In genomic region chr1:171281528-171281923, GRCm38 (mm10) we compare ENCODE assay signal across 8 mouse cellular contexts. TPM values are rescaled to one million over a fixed set of nuclear protein-coding genes. Genes with fewer than 3 reads are reported as not detected.
DNase-seq lines count a peak whose midpoint lies in the region; ATAC-seq and TF ChIP-seq lines count a peak whose summit lies in the region.

No protein-coding gene starts in this region.

- peak overlapping the region; percentile 59 to 92 (median 70) for H3K4me3 ChIP-seq in CH12.LX (replicated peaks in 1 of 3; ENCODE audit: low read depth in 2 of 3, low read length in 2 of 3, poor library complexity in 1 of 3)
- peak overlapping the region; percentile 72 for H3K4me3 ChIP-seq in embryonic facial prominence, embryonic 15.5 days (replicated peaks)
- H3K4me3 ChIP-seq in heart, embryonic 14.5 days (ENCODE audit: control insufficient read depth in 1 of 2, insufficient read depth in 1 of 2, low read depth in 1 of 2, low read length in 2 of 2), result peak overlapping the region; percentile 61 to 76
- H3K4me3 ChIP-seq in liver, embryonic 14.5 days (ENCODE audit: insufficient read depth in 1 of 2, low read depth in 2 of 2, low read length in 2 of 2), result peak overlapping the region; percentile 66 to 93
- peak overlapping the region; percentile 41 for H3K4me3 ChIP-seq in neural tube, embryonic 12.5 days
- peak overlapping the region; percentile 96 for H3K4me3 ChIP-seq in testis, adult 2 months (ENCODE audit: control insufficient read depth, low read depth, low read length)

- TF ChIP-seq POLR2A in CH12.LX (IDR thresholded peaks at IDR 0.05; ENCODE audit: low read depth, low read length), result no peak
- TF ChIP-seq POLR2A in testis, adult 2 months (IDR thresholded peaks at IDR 0.05; ENCODE audit: control insufficient read depth, low read depth, low read length), result no peak

- TF ChIP-seq CTCF in CH12.LX (conservative IDR thresholded peaks at IDR 0.05 in 1 of 2, IDR thresholded peaks at IDR 0.05 in 1 of 2; ENCODE audit: low read depth in 2 of 2, low read length in 2 of 2), result peak; percentile 65 to 77
- TF ChIP-seq CTCF in liver, embryonic 14.5 days (IDR thresholded peaks at IDR 0.05; ENCODE audit: low read depth), result peak; percentile 88
- TF ChIP-seq CTCF in testis, adult 2 months (IDR thresholded peaks at IDR 0.05; ENCODE audit: control insufficient read depth, insufficient read depth, insufficient replicate concordance, low read depth, low read length), result peak; percentile 48; the same call in 1 of the 2 replicates

- H3K27ac ChIP-seq in CH12.LX (ENCODE audit: insufficient read depth, low read depth), result peak overlapping the region; percentile 58
- H3K27ac ChIP-seq in embryonic facial prominence, embryonic 15.5 days (replicated peaks), result peak overlapping the region; percentile 93
- peak overlapping the region; percentile 78 to 89 for H3K27ac ChIP-seq in heart, embryonic 14.5 days (replicated peaks in 1 of 2; ENCODE audit: control insufficient read depth in 1 of 2, insufficient read depth in 1 of 2, low read depth in 2 of 2, low read length in 2 of 2)
- peak overlapping the region; percentile 96 for H3K27ac ChIP-seq in liver, embryonic 14.5 days
- peak overlapping the region; percentile 59 for H3K27ac ChIP-seq in neural tube, embryonic 12.5 days
- H3K27ac ChIP-seq in testis, adult 2 months (ENCODE audit: control insufficient read depth, insufficient read depth, low read depth, low read length), result peak overlapping the region; percentile 95

- dilution Hi-C loops in CH12.LX (cut with MboI; ENCODE audit: extremely low pct_ligation_motif_present, extremely low pct_unique_long_range_greater_than_20kb, low sequenced_read_pairs), result no loop called here

- H3K4me2 ChIP-seq in CH12.LX (ENCODE audit: insufficient read depth, low read depth, poor library complexity, severe bottlenecking), result peak overlapping the region; percentile 70
- H3K4me2 ChIP-seq in embryonic facial prominence, embryonic 15.5 days (replicated peaks), result peak overlapping the region; percentile 84
- H3K4me2 ChIP-seq in heart, embryonic 14.5 days (ENCODE audit: low read length), result peak overlapping the region; percentile 92
- H3K4me2 ChIP-seq in liver, embryonic 14.5 days (ENCODE audit: low read depth), result peak overlapping the region; percentile 78
- peak overlapping the region; percentile 76 for H3K4me2 ChIP-seq in neural tube, embryonic 12.5 days (replicated peaks)

- peaks cover 0 to 31% of the 10 kb centered on the region in 2 experiments; a peak in 2 of 4 replicates for H3K4me1 ChIP-seq in CH12.LX (ENCODE audit: control insufficient read depth in 1 of 2, insufficient read depth in 2 of 2)
- peaks cover 30% of the 10 kb centered on the region for H3K4me1 ChIP-seq in embryonic facial prominence, embryonic 15.5 days
- H3K4me1 ChIP-seq in heart, embryonic 14.5 days (ENCODE audit: control insufficient read depth in 2 of 2, insufficient read depth in 2 of 2, low read length in 2 of 2), result peaks cover 6 to 20% of the 10 kb centered on the region in 2 experiments
- peaks cover 8 to 13% of the 10 kb centered on the region in 2 experiments; a peak in 3 of 4 replicates for H3K4me1 ChIP-seq in liver, embryonic 14.5 days (replicated peaks; ENCODE audit: control insufficient read depth in 2 of 2, insufficient read depth in 2 of 2, low read length in 1 of 2)
- H3K4me1 ChIP-seq in neural tube, embryonic 12.5 days, result peaks cover 31% of the 10 kb centered on the region
- peaks cover 28% of the 10 kb centered on the region for H3K4me1 ChIP-seq in testis, adult 2 months (ENCODE audit: control insufficient read depth, insufficient read depth, low read length)

- peaks cover 41 to 72% of the 10 kb centered on the region in 2 experiments for H3K36me3 ChIP-seq in CH12.LX (replicated peaks in 1 of 2; ENCODE audit: control insufficient read depth in 1 of 2, insufficient read depth in 1 of 2, low read length in 1 of 2)
- peaks cover 63% of the 10 kb centered on the region for H3K36me3 ChIP-seq in embryonic facial prominence, embryonic 15.5 days
- peaks cover 69% of the 10 kb centered on the region for H3K36me3 ChIP-seq in heart, embryonic 14.5 days (ENCODE audit: control insufficient read depth, insufficient read depth, low read length)
- peaks cover 54% of the 10 kb centered on the region for H3K36me3 ChIP-seq in liver, embryonic 14.5 days (replicated peaks; ENCODE audit: control insufficient read depth, insufficient read depth, low read depth)
- H3K36me3 ChIP-seq in neural tube, embryonic 12.5 days, result peaks cover 59% of the 10 kb centered on the region
- no peaks in the 10 kb centered on the region for H3K36me3 ChIP-seq in testis, adult 2 months (ENCODE audit: control insufficient read depth, insufficient read depth, low read length)

- no peaks in the 10 kb centered on the region for H3K27me3 ChIP-seq in CH12.LX (replicated peaks)
- no peaks in the 10 kb centered on the region for H3K27me3 ChIP-seq in embryonic facial prominence, embryonic 15.5 days
- no peaks in the 10 kb centered on the region for H3K27me3 ChIP-seq in heart, embryonic 14.5 days (ENCODE audit: control insufficient read depth, insufficient read depth, low read length)
- H3K27me3 ChIP-seq in liver, embryonic 14.5 days (ENCODE audit: control insufficient read depth, insufficient read depth, low read length), result no peaks in the 10 kb centered on the region
- H3K27me3 ChIP-seq in neural tube, embryonic 12.5 days (replicated peaks), result no peaks in the 10 kb centered on the region
- no peaks in the 10 kb centered on the region for H3K27me3 ChIP-seq in testis, adult 2 months (ENCODE audit: control insufficient read depth, insufficient read depth, low read length)

- no peaks in the 10 kb centered on the region for H3K9me3 ChIP-seq in CH12.LX (replicated peaks; ENCODE audit: low read length)
- no peaks in the 10 kb centered on the region for H3K9me3 ChIP-seq in embryonic facial prominence, embryonic 15.5 days (replicated peaks)
- no peaks in the 10 kb centered on the region for H3K9me3 ChIP-seq in heart, embryonic 14.5 days (ENCODE audit: control insufficient read depth, low read length)
- no peaks in the 10 kb centered on the region for H3K9me3 ChIP-seq in liver, embryonic 14.5 days (ENCODE audit: control insufficient read depth, low read length)
- H3K9me3 ChIP-seq in neural tube, embryonic 12.5 days, result no peaks in the 10 kb centered on the region

- WGBS in embryonic facial prominence, embryonic 15.5 days, result under 1% methylated on average over 10 of the region's 10 CpGs
- WGBS in heart, embryonic 14.5 days, result 2% methylated on average over 10 of the region's 10 CpGs
- WGBS in liver, embryonic 14.5 days (ENCODE audit: insufficient replicate concordance), result under 1% methylated on average over 10 of the region's 10 CpGs
- 1% methylated on average over 10 of the region's 10 CpGs for WGBS in neural tube, embryonic 12.5 days

- in situ Hi-C loops in CH12.LX (cut with MboI; ENCODE audit: low pct_ligation_motif_present, low pct_unique_long_range_greater_than_20kb, low sequenced_read_pairs), result no loop called here

- no peaks in the 10 kb centered on the region for H3K79me2 ChIP-seq in CH12.LX (replicated peaks; ENCODE audit: control insufficient read depth, extremely low read depth, insufficient read depth, poor library complexity, severe bottlenecking)

- peak overlapping the region; percentile 77 for H3K9ac ChIP-seq in CH12.LX (ENCODE audit: insufficient read depth, low read depth)
- peak overlapping the region; percentile 39 for H3K9ac ChIP-seq in embryonic facial prominence, embryonic 15.5 days
- peak overlapping the region; percentile 78 for H3K9ac ChIP-seq in heart, embryonic 14.5 days (ENCODE audit: low read length)
- H3K9ac ChIP-seq in liver, embryonic 14.5 days (replicated peaks), result peak overlapping the region; percentile 100
- peak overlapping the region; percentile 54 for H3K9ac ChIP-seq in neural tube, embryonic 12.5 days

- peak; percentile 37 for TF ChIP-seq RAD21 in CH12.LX (IDR thresholded peaks at IDR 0.05; ENCODE audit: low read depth, low read length)

- peak; percentile 40 for ATAC-seq in embryonic facial prominence, embryonic 15.5 days (ENCODE audit: insufficient number of reproducible peaks, low FRiP score, low TSS enrichment, low read depth)
- ATAC-seq in heart, embryonic 14.5 days (ENCODE audit: insufficient number of reproducible peaks, insufficient read depth, low FRiP score, low read depth), result peak; percentile 49
- ATAC-seq in liver, embryonic 14.5 days (ENCODE audit: insufficient read depth), result peak; percentile 46
- peak; percentile 52 for ATAC-seq in neural tube, embryonic 12.5 days (ENCODE audit: low FRiP score, low read depth)

- DNase-seq in CH12.LX (ENCODE audit: extremely low read depth), result peak; percentile 78
- DNase-seq in brain, adult 2 months (ENCODE audit: low read depth, low spot score), result peak; percentile 86
- DNase-seq in kidney, postnatal 10 days, result peak; percentile 92
- peak; percentile 78 to 89 (median 80) for DNase-seq in liver, embryonic 14.5 days (ENCODE audit: low read depth in 3 of 3, low spot score in 3 of 3)

- no peak for TF ChIP-seq EP300 in CH12.LX (IDR thresholded peaks at IDR 0.05; ENCODE audit: low read length)
- TF ChIP-seq EP300 in liver, embryonic 14.5 days (IDR thresholded peaks at IDR 0.05; ENCODE audit: low read depth), result no peak

RNA-seq across cellular contexts. Expression of gene Ppox, which starts 0.5 kb away (rescaled TPM):
- total RNA-seq in CH12.LX (2012; rRNA removed), result 12.4 and 13.6 TPM in 2 replicates
- 10.5 and 13.7 TPM in 2 replicates for total RNA-seq in CH12.LX (2014; rRNA removed)
- polyA plus RNA-seq in CH12.LX (2012; ENCODE audit: insufficient read length, low read depth), result 13.9 and 15.1 TPM in 2 replicates
- polyA plus RNA-seq in embryonic facial prominence, embryonic 15.5 days (2015; fragmentation: Nextera tagmentation; extraction: Ambion mirVana), result 56.9 and 58.2 TPM in 2 replicates
- polyA plus RNA-seq in heart, embryonic 14.5 days (2014; fragmentation: Nextera tagmentation; extraction: Ambion mirVana), result 42.9 and 44.8 TPM in 2 replicates
- polyA plus RNA-seq in liver, embryonic 14.5 days (2012; rRNA removed), result 161 and 178 TPM in 2 replicates
- polyA plus RNA-seq in liver, embryonic 14.5 days (2014; fragmentation: Nextera tagmentation; extraction: Ambion mirVana), result 170 and 191 TPM in 2 replicates
- polyA plus RNA-seq in neural tube, embryonic 12.5 days (2016; fragmentation: Nextera tagmentation; extraction: Ambion mirVana), result 52.0 and 54.3 TPM in 2 replicates
- polyA plus RNA-seq in testis, adult 2 months (2012; rRNA removed), result 7.1 and 8.7 TPM in 2 replicates

RNA-seq across cellular contexts. Expression of gene Usp21, which starts 6.3 kb away (rescaled TPM):
- total RNA-seq in CH12.LX (2012; rRNA removed) (13.1 and 14.2 TPM in 2 replicates), CH12.LX (2014; rRNA removed) (7.1 and 8.5 TPM in 2 replicates)
- polyA plus RNA-seq in CH12.LX (2012; ENCODE audit: insufficient read length, low read depth), result 34.3 and 37.6 TPM in 2 replicates
- 85.1 and 91.1 TPM in 2 replicates for polyA plus RNA-seq in embryonic facial prominence, embryonic 15.5 days (2015; fragmentation: Nextera tagmentation; extraction: Ambion mirVana)
- 43.2 and 45.5 TPM in 2 replicates for polyA plus RNA-seq in heart, embryonic 14.5 days (2014; fragmentation: Nextera tagmentation; extraction: Ambion mirVana)
- 17.1 and 18.0 TPM in 2 replicates for polyA plus RNA-seq in liver, embryonic 14.5 days (2012; rRNA removed)
- polyA plus RNA-seq in liver, embryonic 14.5 days (2014; fragmentation: Nextera tagmentation; extraction: Ambion mirVana), result 17.4 and 21.6 TPM in 2 replicates
- 103 and 111 TPM in 2 replicates for polyA plus RNA-seq in neural tube, embryonic 12.5 days (2016; fragmentation: Nextera tagmentation; extraction: Ambion mirVana)
- polyA plus RNA-seq in testis, adult 2 months (2012; rRNA removed), result 38.4 and 38.7 TPM in 2 replicates

RNA-seq across cellular contexts. Expression of gene B4galt3, which starts 11.4 kb away (rescaled TPM):
- total RNA-seq in CH12.LX (2012; rRNA removed) (27.4 and 27.8 TPM in 2 replicates), CH12.LX (2014; rRNA removed) (18.3 and 19.3 TPM in 2 replicates)
- polyA plus RNA-seq in CH12.LX (2012; ENCODE audit: insufficient read length, low read depth), result 23.1 TPM in 2 replicates
- polyA plus RNA-seq in embryonic facial prominence, embryonic 15.5 days (2015; fragmentation: Nextera tagmentation; extraction: Ambion mirVana), result 75.5 and 86.7 TPM in 2 replicates
- 52.8 and 55.6 TPM in 2 replicates for polyA plus RNA-seq in heart, embryonic 14.5 days (2014; fragmentation: Nextera tagmentation; extraction: Ambion mirVana)
- polyA plus RNA-seq in liver, embryonic 14.5 days (2012; rRNA removed), result 14.5 and 14.7 TPM in 2 replicates
- polyA plus RNA-seq in liver, embryonic 14.5 days (2014; fragmentation: Nextera tagmentation; extraction: Ambion mirVana), result 12.7 and 17.3 TPM in 2 replicates
- polyA plus RNA-seq in neural tube, embryonic 12.5 days (2016; fragmentation: Nextera tagmentation; extraction: Ambion mirVana), result 88.3 and 95.6 TPM in 2 replicates
- polyA plus RNA-seq in testis, adult 2 months (2012; rRNA removed), result 25.0 and 32.3 TPM in 2 replicates

RNA-seq across cellular contexts. Expression of gene Ufc1, which starts 13.3 kb away (rescaled TPM):
- total RNA-seq in CH12.LX (2012; rRNA removed) (98.4 and 120 TPM in 2 replicates), CH12.LX (2014; rRNA removed) (115 and 121 TPM in 2 replicates)
- polyA plus RNA-seq in CH12.LX (2012; ENCODE audit: insufficient read length, low read depth), result 71.4 and 76.2 TPM in 2 replicates
- 107 and 112 TPM in 2 replicates for polyA plus RNA-seq in embryonic facial prominence, embryonic 15.5 days (2015; fragmentation: Nextera tagmentation; extraction: Ambion mirVana)
- polyA plus RNA-seq in heart, embryonic 14.5 days (2014; fragmentation: Nextera tagmentation; extraction: Ambion mirVana), result 96.0 and 111 TPM in 2 replicates
- 14.5 and 23.3 TPM in 2 replicates for polyA plus RNA-seq in liver, embryonic 14.5 days (2012; rRNA removed)
- 45.8 and 51.6 TPM in 2 replicates for polyA plus RNA-seq in liver, embryonic 14.5 days (2014; fragmentation: Nextera tagmentation; extraction: Ambion mirVana)
- polyA plus RNA-seq in neural tube, embryonic 12.5 days (2016; fragmentation: Nextera tagmentation; extraction: Ambion mirVana), result 105 and 120 TPM in 2 replicates
- 19.1 and 20.0 TPM in 2 replicates for polyA plus RNA-seq in testis, adult 2 months (2012; rRNA removed)

RNA-seq across cellular contexts. Expression of gene Ndufs2, which starts 30.3 kb away (rescaled TPM):
- total RNA-seq in CH12.LX (2012; rRNA removed) (244 and 265 TPM in 2 replicates), CH12.LX (2014; rRNA removed) (239 and 242 TPM in 2 replicates)
- polyA plus RNA-seq in CH12.LX (2012; ENCODE audit: insufficient read length, low read depth), result 242 and 264 TPM in 2 replicates
- 217 and 248 TPM in 2 replicates for polyA plus RNA-seq in embryonic facial prominence, embryonic 15.5 days (2015; fragmentation: Nextera tagmentation; extraction: Ambion mirVana)
- 541 and 561 TPM in 2 replicates for polyA plus RNA-seq in heart, embryonic 14.5 days (2014; fragmentation: Nextera tagmentation; extraction: Ambion mirVana)
- polyA plus RNA-seq in liver, embryonic 14.5 days (2012; rRNA removed), result 53.6 and 72.4 TPM in 2 replicates
- polyA plus RNA-seq in liver, embryonic 14.5 days (2014; fragmentation: Nextera tagmentation; extraction: Ambion mirVana), result 136 TPM in 2 replicates
- polyA plus RNA-seq in neural tube, embryonic 12.5 days (2016; fragmentation: Nextera tagmentation; extraction: Ambion mirVana), result 233 and 247 TPM in 2 replicates
- polyA plus RNA-seq in testis, adult 2 months (2012; rRNA removed), result 86.0 and 91.4 TPM in 2 replicates

Comparison
In these comparisons a context has a peak if more than half of its experiments do, and no peak if none do; other contexts are left out.
1. Peak in every context shown above with its lines: DNase-seq, ATAC-seq, H3K4me3 ChIP-seq and H3K27ac ChIP-seq.
2. H3K4me3 ChIP-seq: peak in every context shown above with its lines; median percentile 96 in testis, adult 2 months; 80 in liver, embryonic 14.5 days; 72 in embryonic facial prominence, embryonic 15.5 days; 70 in CH12.LX; 68 in heart, embryonic 14.5 days; 41 in neural tube, embryonic 12.5 days.
3. H3K9ac ChIP-seq: peak in every context shown above with its lines; median percentile 100 in liver, embryonic 14.5 days; 78 in heart, embryonic 14.5 days; 77 in CH12.LX; 54 in neural tube, embryonic 12.5 days; 39 in embryonic facial prominence, embryonic 15.5 days.